ENCODE assay signal across 26 mouse cellular contexts in the genomic region with DNA sequence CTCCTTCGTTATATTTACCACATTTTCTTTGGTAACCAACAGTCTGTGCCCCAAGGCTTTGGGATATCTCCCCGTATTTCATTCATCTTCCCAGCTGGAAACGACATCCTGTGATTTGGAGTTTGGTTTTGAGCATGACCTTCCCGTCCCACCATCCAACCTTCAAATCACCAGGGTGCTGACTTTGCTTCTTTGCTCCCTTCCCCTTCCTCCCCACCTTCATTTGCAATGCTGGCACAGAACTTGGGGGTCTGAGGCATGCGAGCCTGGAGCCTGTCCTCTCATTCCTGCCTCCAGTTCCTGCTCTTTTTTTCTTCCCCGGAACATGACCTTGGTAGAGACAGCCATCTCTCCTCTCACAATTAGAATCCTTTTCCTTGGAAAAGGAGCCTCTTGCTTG.
"Had no signal": no experiment of that assay in that cellular context is flagged by ENCODE, and none has a peak within 500 bp of the region (broad histone marks: within the 10 kb centered on the region; RNA-seq: fewer than 3 reads in every experiment).

No protein-coding gene starts in this region.

- H3K36me3 ChIP-seq: embryonic facial prominence, embryonic 10.5 days; embryonic facial prominence, embryonic 12.5 days; embryonic facial prominence, embryonic 13.5 days; embryonic facial prominence, embryonic 15.5 days; forebrain, embryonic 10.5 days; forebrain, embryonic 12.5 days; forebrain, embryonic 15.5 days had no signal

- DNase-seq: cerebellum, adult 9-10 months; cerebellum, adult 9-11 months; cerebellum, postnatal 10 days; cerebellum, postnatal 14 days; cerebellum, postnatal 25 days; cerebellum, postnatal 36 days; embryo, embryonic 11 days; forebrain, postnatal 0 days; gastrocnemius, adult 2 months; gastrocnemius, postnatal 10 days; gastrocnemius, postnatal 14 days; gastrocnemius, postnatal 25 days; gastrocnemius, postnatal 36 days; heart, adult 18-20 months; heart, adult 2 months had no signal

- H3K27ac ChIP-seq: embryonic facial prominence, embryonic 10.5 days; embryonic facial prominence, embryonic 12.5 days; embryonic facial prominence, embryonic 13.5 days; embryonic facial prominence, embryonic 15.5 days; forebrain, embryonic 10.5 days; forebrain, embryonic 12.5 days; forebrain, embryonic 13.5 days; forebrain, embryonic 15.5 days; gastrocnemius, adult 2 months; heart, adult 2 months had no signal

- H3K4me3 ChIP-seq: embryonic facial prominence, embryonic 10.5 days; embryonic facial prominence, embryonic 12.5 days; embryonic facial prominence, embryonic 13.5 days; embryonic facial prominence, embryonic 15.5 days; erythroblast, embryonic 14.5 days; forebrain, embryonic 10.5 days; forebrain, embryonic 12.5 days; forebrain, embryonic 13.5 days; forebrain, embryonic 15.5 days; gastrocnemius, adult 2 months; heart, adult 2 months had no signal

- H3K27me3 ChIP-seq: embryonic facial prominence, embryonic 12.5 days; embryonic facial prominence, embryonic 13.5 days; embryonic facial prominence, embryonic 15.5 days; forebrain, embryonic 12.5 days; forebrain, embryonic 13.5 days; forebrain, embryonic 15.5 days had no signal

- H3K9ac ChIP-seq: embryonic facial prominence, embryonic 12.5 days; embryonic facial prominence, embryonic 13.5 days; embryonic facial prominence, embryonic 15.5 days; forebrain, embryonic 12.5 days; forebrain, embryonic 13.5 days; forebrain, embryonic 15.5 days; forebrain, postnatal 0 days had no signal

- H3K9me3 ChIP-seq: embryonic facial prominence, embryonic 10.5 days; embryonic facial prominence, embryonic 12.5 days; embryonic facial prominence, embryonic 13.5 days; embryonic facial prominence, embryonic 15.5 days; forebrain, embryonic 10.5 days; forebrain, embryonic 12.5 days; forebrain, embryonic 13.5 days; forebrain, embryonic 15.5 days had no signal

- H3K4me1 ChIP-seq: embryonic facial prominence, embryonic 10.5 days; embryonic facial prominence, embryonic 12.5 days; embryonic facial prominence, embryonic 13.5 days; embryonic facial prominence, embryonic 15.5 days; forebrain, embryonic 10.5 days; forebrain, embryonic 12.5 days; forebrain, embryonic 13.5 days; forebrain, embryonic 15.5 days had no signal

- H3K4me2 ChIP-seq: embryonic facial prominence, embryonic 12.5 days; embryonic facial prominence, embryonic 13.5 days; embryonic facial prominence, embryonic 15.5 days; forebrain, embryonic 12.5 days; forebrain, embryonic 13.5 days; forebrain, embryonic 15.5 days had no signal

- ATAC-seq: forebrain, embryonic 13.5 days; forebrain, embryonic 14.5 days; forebrain, embryonic 15.5 days; forebrain, embryonic 16.5 days; forebrain, postnatal 0 days had no signal
